Comparison of ENCODE assay signal across 10 mouse cellular contexts in genomic region chr16:45722460-45722951, GRCm38 (mm10). TPM values are rescaled to one million over a fixed set of nuclear protein-coding genes. Genes with fewer than 3 reads are reported as not detected.
DNase-seq lines count a peak whose midpoint lies in the region; ATAC-seq and TF ChIP-seq lines count a peak whose summit lies in the region.
"Had no signal": no experiment of that assay in that cellular context is flagged by ENCODE, and none has a peak within 500 bp of the region (broad histone marks: within the 10 kb centered on the region; RNA-seq: fewer than 3 reads in every experiment).

No protein-coding gene starts in this region.

- no peak for TF ChIP-seq POLR2A in olfactory bulb, adult 2 months (IDR thresholded peaks at IDR 0.05; ENCODE audit: insufficient read depth, low read depth, low read length)
- no peak for TF ChIP-seq POLR2A in kidney, adult 2 months (IDR thresholded peaks at IDR 0.05; ENCODE audit: low read depth, low read length)

- no peak for TF ChIP-seq CTCF in olfactory bulb, adult 2 months (IDR thresholded peaks at IDR 0.05; ENCODE audit: insufficient read depth, low read depth, low read length)
- no peak for TF ChIP-seq CTCF in kidney, adult 2 months (conservative IDR thresholded peaks at IDR 0.05; ENCODE audit: insufficient read depth, insufficient read length, low read depth, low read length)

- ATAC-seq in neural tube, embryonic 11.5 days (ENCODE audit: insufficient read depth, low FRiP score, low TSS enrichment) = no peak
- no peak for ATAC-seq in embryonic facial prominence, embryonic 14.5 days (ENCODE audit: low read depth)
- ATAC-seq in liver, embryonic 12.5 days = no peak
- ATAC-seq in liver, embryonic 11.5 days (replicated peaks; ENCODE audit: low FRiP score) = no peak

- peak overlapping the region; percentile 72 for H3K4me3 ChIP-seq in neural tube, embryonic 11.5 days (ENCODE audit: low read depth, low read length)
- H3K4me3 ChIP-seq in embryonic facial prominence, embryonic 14.5 days (ENCODE audit: low read depth, low read length) = peak overlapping the region; percentile 55; the same call in 1 of the 2 replicates
- H3K4me3 ChIP-seq in olfactory bulb, adult 2 months (ENCODE audit: insufficient read depth, low read depth, low read length) = peak overlapping the region; percentile 68
- no peak overlapping the region for H3K4me3 ChIP-seq in liver, embryonic 12.5 days
- H3K4me3 ChIP-seq in liver, embryonic 11.5 days (ENCODE audit: low read depth, low read length) = no peak overlapping the region
- H3K4me3 ChIP-seq in kidney, adult 2 months (ENCODE audit: insufficient read depth, low read depth, low read length) = no peak overlapping the region
- H3K4me3 ChIP-seq: heart, embryonic 15.5 days; lung, embryonic 15.5 days had no signal

- 56% methylated on average over 3 of the region's 3 CpGs for WGBS in neural tube, embryonic 11.5 days
- WGBS in embryonic facial prominence, embryonic 14.5 days = 65% methylated on average over 3 of the region's 3 CpGs
- 53% methylated on average over 3 of the region's 3 CpGs for WGBS in olfactory bulb, adult 2 months
- 55% methylated on average over 3 of the region's 3 CpGs for WGBS in liver, embryonic 12.5 days (ENCODE audit: insufficient replicate concordance)
- 68% methylated on average over 3 of the region's 3 CpGs for WGBS in liver, embryonic 11.5 days
- WGBS in kidney, adult 2 months = 92% methylated on average over 3 of the region's 3 CpGs

- no peaks in the 10 kb centered on the region for H3K27me3 ChIP-seq in neural tube, embryonic 11.5 days (ENCODE audit: control insufficient read depth, insufficient read depth, low read length)
- no peaks in the 10 kb centered on the region for H3K27me3 ChIP-seq in embryonic facial prominence, embryonic 14.5 days (replicated peaks; ENCODE audit: control insufficient read depth, insufficient read depth, low read length)
- H3K27me3 ChIP-seq in liver, embryonic 12.5 days (replicated peaks) = peaks cover 31% of the 10 kb centered on the region
- peaks cover 6% of the 10 kb centered on the region; the same call in 1 of the 2 replicates for H3K27me3 ChIP-seq in liver, embryonic 11.5 days (replicated peaks; ENCODE audit: control insufficient read depth, insufficient read depth, low read length)
- no peaks in the 10 kb centered on the region; the same call in 1 of the 2 replicates for H3K27me3 ChIP-seq in kidney, adult 2 months (replicated peaks; ENCODE audit: control insufficient read depth, insufficient read depth, low read length)

- DNase-seq in neural tube, embryonic 11.5 days (ENCODE audit: low spot score) = no peak
- DNase-seq in neural tube, embryonic 10.5 days (ENCODE audit: extremely low spot score, low spot score) = no peak
- no peak for DNase-seq in embryonic facial prominence, embryonic 14.5 days (ENCODE audit: low spot score)
- DNase-seq in layer of hippocampus, adult 18-20 months (ENCODE audit: low spot score in 2 of 2) = peak; percentile 49 to 71
- no peak for DNase-seq in liver, embryonic 11.5 days (ENCODE audit: low spot score)
- no peak for DNase-seq in kidney, adult 2 months

- peak overlapping the region; percentile 86 for H3K9ac ChIP-seq in neural tube, embryonic 11.5 days (ENCODE audit: low read length)
- H3K9ac ChIP-seq in embryonic facial prominence, embryonic 14.5 days (ENCODE audit: low read depth, low read length) = no peak overlapping the region
- no peak overlapping the region for H3K9ac ChIP-seq in liver, embryonic 12.5 days
- no peak overlapping the region for H3K9ac ChIP-seq in liver, embryonic 11.5 days (ENCODE audit: low read depth, low read length)
- H3K9ac ChIP-seq: heart, embryonic 15.5 days; lung, embryonic 15.5 days had no signal

- peak overlapping the region; percentile 57 for H3K4me2 ChIP-seq in neural tube, embryonic 11.5 days (ENCODE audit: low read depth)
- peak overlapping the region; percentile 14; the same call in 1 of the 2 replicates for H3K4me2 ChIP-seq in embryonic facial prominence, embryonic 14.5 days (ENCODE audit: low read depth, low read length)
- H3K4me2 ChIP-seq in liver, embryonic 12.5 days = no peak overlapping the region
- H3K4me2 ChIP-seq in liver, embryonic 11.5 days = no peak overlapping the region
- H3K4me2 ChIP-seq: heart, embryonic 15.5 days; lung, embryonic 15.5 days had no signal

- H3K36me3 ChIP-seq in neural tube, embryonic 11.5 days (ENCODE audit: control insufficient read depth, insufficient read depth, low read length) = peaks cover 16% of the 10 kb centered on the region
- H3K36me3 ChIP-seq in embryonic facial prominence, embryonic 14.5 days (ENCODE audit: control insufficient read depth, insufficient read depth, low read length) = 0 out of 2 replicates have a peak, but pooled peaks cover 8% of the 10 kb centered on the region
- H3K36me3 ChIP-seq in liver, embryonic 12.5 days = no peaks in the 10 kb centered on the region
- no peaks in the 10 kb centered on the region for H3K36me3 ChIP-seq in liver, embryonic 11.5 days (ENCODE audit: control insufficient read depth, insufficient read depth, low read length)
- H3K36me3 ChIP-seq in kidney, adult 2 months (ENCODE audit: control insufficient read depth, insufficient read depth, low read length) = no peaks in the 10 kb centered on the region
- H3K36me3 ChIP-seq: heart, embryonic 15.5 days; lung, embryonic 15.5 days had no signal

- H3K4me1 ChIP-seq in neural tube, embryonic 11.5 days (ENCODE audit: control insufficient read depth, insufficient read depth, low read length) = peaks cover 4% of the 10 kb centered on the region; the same call in 1 of the 2 replicates
- peaks cover 12% of the 10 kb centered on the region for H3K4me1 ChIP-seq in embryonic facial prominence, embryonic 14.5 days (ENCODE audit: control insufficient read depth, insufficient read depth, low read length)
- peaks cover 10% of the 10 kb centered on the region for H3K4me1 ChIP-seq in olfactory bulb, adult 2 months (ENCODE audit: control insufficient read depth, insufficient read depth, low read length)
- no peaks in the 10 kb centered on the region for H3K4me1 ChIP-seq in liver, embryonic 12.5 days
- H3K4me1 ChIP-seq in liver, embryonic 11.5 days (replicated peaks; ENCODE audit: control insufficient read depth, insufficient read depth, low read length) = no peaks in the 10 kb centered on the region
- no peaks in the 10 kb centered on the region for H3K4me1 ChIP-seq in kidney, adult 2 months (ENCODE audit: control insufficient read depth, insufficient read depth, low read length)

- H3K9me3 ChIP-seq in neural tube, embryonic 11.5 days (ENCODE audit: control insufficient read depth, low read length) = no peaks in the 10 kb centered on the region
- no peaks in the 10 kb centered on the region for H3K9me3 ChIP-seq in embryonic facial prominence, embryonic 14.5 days (ENCODE audit: control insufficient read depth, low read length)
- H3K9me3 ChIP-seq in liver, embryonic 12.5 days (replicated peaks) = no peaks in the 10 kb centered on the region
- no peaks in the 10 kb centered on the region for H3K9me3 ChIP-seq in liver, embryonic 11.5 days (ENCODE audit: control insufficient read depth, low read length)
- H3K9me3 ChIP-seq: heart, embryonic 15.5 days; lung, embryonic 15.5 days had no signal

- peak overlapping the region; percentile 95 for H3K27ac ChIP-seq in neural tube, embryonic 11.5 days (ENCODE audit: low read depth, low read length)
- H3K27ac ChIP-seq in embryonic facial prominence, embryonic 14.5 days (replicated peaks; ENCODE audit: low read depth, low read length) = no peak overlapping the region
- H3K27ac ChIP-seq in olfactory bulb, adult 2 months (ENCODE audit: insufficient read depth, low read depth, low read length) = peak overlapping the region; percentile 75
- H3K27ac ChIP-seq in liver, embryonic 12.5 days = no peak overlapping the region
- H3K27ac ChIP-seq in liver, embryonic 11.5 days (ENCODE audit: low read depth, low read length) = no peak overlapping the region
- H3K27ac ChIP-seq in kidney, adult 2 months (ENCODE audit: insufficient read depth, low read depth, low read length) = no peak overlapping the region
- H3K27ac ChIP-seq: heart, embryonic 15.5 days; lung, embryonic 15.5 days had no signal

RNA-seq across cellular contexts. Expression of gene Tagln3, which starts 1.9 kb away (rescaled TPM):
- 433 and 470 TPM in 2 replicates for polyA plus RNA-seq in neural tube, embryonic 11.5 days (2014; fragmentation: Nextera tagmentation; extraction: Ambion mirVana)
- polyA plus RNA-seq in embryonic facial prominence, embryonic 14.5 days (2014; fragmentation: Nextera tagmentation; extraction: Ambion mirVana) = 26.0 and 30.6 TPM in 2 replicates
- 100 to 1,000 TPM; 219 to 242 TPM for total RNA-seq in layer of hippocampus, adult 18-20 months (2021)
- polyA plus RNA-seq in olfactory bulb, adult 2 months (2012; ENCODE audit: insufficient read depth, insufficient read length, low replicate concordance, missing spikeins) = not detected in 2 replicates
- 0.76 and 0.77 TPM in 2 replicates for polyA plus RNA-seq in liver, embryonic 12.5 days (2016; fragmentation: Nextera tagmentation; extraction: Ambion mirVana)
- polyA plus RNA-seq in liver, embryonic 11.5 days (2014; fragmentation: Nextera tagmentation; extraction: Ambion mirVana) = 4.1 and 5.4 TPM in 2 replicates
- 0.77 and 1.3 TPM in 2 replicates for polyA plus RNA-seq in kidney, adult 2 months (2012; rRNA removed)

RNA-seq across cellular contexts. Expression of gene Abhd10, which starts 20.2 kb away (rescaled TPM):
- 43.2 and 48.8 TPM in 2 replicates for polyA plus RNA-seq in neural tube, embryonic 11.5 days (2014; fragmentation: Nextera tagmentation; extraction: Ambion mirVana)
- 27.4 and 34.6 TPM in 2 replicates for polyA plus RNA-seq in embryonic facial prominence, embryonic 14.5 days (2014; fragmentation: Nextera tagmentation; extraction: Ambion mirVana)
- total RNA-seq in layer of hippocampus, adult 18-20 months (2021) = 10 to 100 TPM; 18.0 to 20.5 TPM
- not detected in 2 replicates for polyA plus RNA-seq in olfactory bulb, adult 2 months (2012; ENCODE audit: insufficient read depth, insufficient read length, low replicate concordance, missing spikeins)
- 22.7 and 24.3 TPM in 2 replicates for polyA plus RNA-seq in liver, embryonic 12.5 days (2016; fragmentation: Nextera tagmentation; extraction: Ambion mirVana)
- polyA plus RNA-seq in liver, embryonic 11.5 days (2014; fragmentation: Nextera tagmentation; extraction: Ambion mirVana) = 28.3 and 30.7 TPM in 2 replicates
- 8.0 and 9.2 TPM in 2 replicates for polyA plus RNA-seq in kidney, adult 2 months (2012; rRNA removed)

RNA-seq across cellular contexts. Expression of gene Tmprss7, which starts 29.0 kb away (rescaled TPM):
- polyA plus RNA-seq in neural tube, embryonic 11.5 days (2014; fragmentation: Nextera tagmentation; extraction: Ambion mirVana) = 0.41 and 0.58 TPM in 2 replicates
- not detected in 2 replicates for polyA plus RNA-seq in embryonic facial prominence, embryonic 14.5 days (2014; fragmentation: Nextera tagmentation; extraction: Ambion mirVana)
- under 1 TPM; 0.56 to 0.62 TPM for total RNA-seq in layer of hippocampus, adult 18-20 months (2021)
- polyA plus RNA-seq in olfactory bulb, adult 2 months (2012; ENCODE audit: insufficient read depth, insufficient read length, low replicate concordance, missing spikeins) = not detected in 2 replicates
- 0.29 and 0.44 TPM in 2 replicates for polyA plus RNA-seq in liver, embryonic 12.5 days (2016; fragmentation: Nextera tagmentation; extraction: Ambion mirVana)
- 0.63 and 0.84 TPM in 2 replicates for polyA plus RNA-seq in liver, embryonic 11.5 days (2014; fragmentation: Nextera tagmentation; extraction: Ambion mirVana)
- 0.05 TPM in 1 of 2 replicates, not detected in the other for polyA plus RNA-seq in kidney, adult 2 months (2012; rRNA removed)
- polyA plus RNA-seq: heart, embryonic 15.5 days had no signal

Comparison
In these comparisons a context has a peak if more than half of its experiments do, and no peak if none do; other contexts are left out.
1. DNase-seq: peak in layer of hippocampus, adult 18-20 months (2 of 2); none in neural tube, embryonic 11.5 days (single experiment), neural tube, embryonic 10.5 days (single experiment), embryonic facial prominence, embryonic 14.5 days (single experiment), liver, embryonic 11.5 days (single experiment) and kidney, adult 2 months (single experiment).
2. H3K27ac ChIP-seq: peak in neural tube, embryonic 11.5 days (single experiment) and olfactory bulb, adult 2 months (single experiment); none in embryonic facial prominence, embryonic 14.5 days (single experiment), liver, embryonic 12.5 days (single experiment), liver, embryonic 11.5 days (single experiment) and kidney, adult 2 months (single experiment).
3. H3K4me2 ChIP-seq: peak in neural tube, embryonic 11.5 days (single experiment) and embryonic facial prominence, embryonic 14.5 days (single experiment); none in liver, embryonic 12.5 days (single experiment) and liver, embryonic 11.5 days (single experiment).
4. H3K4me3 ChIP-seq: peak in neural tube, embryonic 11.5 days (single experiment), embryonic facial prominence, embryonic 14.5 days (single experiment) and olfactory bulb, adult 2 months (single experiment); none in liver, embryonic 12.5 days (single experiment), liver, embryonic 11.5 days (single experiment) and kidney, adult 2 months (single experiment).